Mouse (Mus musculus) hindbrain, embryonic 16.5 days (tissue): ENCODE data around the gene Ldlrap1. TPM values are rescaled to one million over a fixed set of nuclear protein-coding genes. Genes with fewer than 3 reads are reported as not detected.
A peak's percentile ranks its signal among the peaks of the same experiment; 100 is the strongest.

ENCODE experiments used
- ATAC-seq: fragments of 200-750 bp; cut with Nextera tagmentation; 2 replicates; pipeline ENCODE4 v1.8.0; 2017; ENCODE audit warnings: moderate TSS enrichment, moderate library complexity
- H3K27ac ChIP-seq: fragments of 300-500 bp; sonication (generic); 2 replicates; pipeline ENCODE4 v1.5.1; 2014; ENCODE audit warnings: low read depth, mild to moderate bottlenecking, control low read depth, low read length, moderate library complexity
- H3K27me3 ChIP-seq: fragments of 300-500 bp; sonication (generic); replicated peaks from 2 replicates; pipeline ENCODE4 v1.6.1; 2014; ENCODE audit warnings: low read length; ENCODE audit not compliant: control insufficient read depth, insufficient read depth
- H3K36me3 ChIP-seq: fragments of 300-500 bp; sonication (generic); 2 replicates; pipeline ENCODE4 v1.6.1; 2014; ENCODE audit warnings: mild to moderate bottlenecking, low read length, moderate library complexity, mixed read lengths; ENCODE audit not compliant: control insufficient read depth, insufficient read depth
- H3K4me1 ChIP-seq: fragments of 300-500 bp; sonication (generic); 2 replicates; pipeline ENCODE4 v1.6.1; 2014; ENCODE audit warnings: low read depth, low read length; ENCODE audit not compliant: control insufficient read depth, insufficient read depth
- H3K4me2 ChIP-seq: fragments of 300-500 bp; sonication (generic); 2 replicates; pipeline ENCODE4 v1.6.1; 2014; ENCODE audit warnings: mild to moderate bottlenecking, low read length, control low read depth, moderate library complexity
- H3K4me3 ChIP-seq: fragments of 300-500 bp; sonication (generic); 2 replicates; pipeline ENCODE4 v1.5.1; 2014; ENCODE audit warnings: mild to moderate bottlenecking, low read length, control low read depth, moderate library complexity
- H3K9ac ChIP-seq: fragments of 300-500 bp; sonication (generic); 2 replicates; pipeline ENCODE4 v1.6.1; 2014; ENCODE audit warnings: low read depth, mild to moderate bottlenecking, control low read depth, low read length, moderate library complexity
- H3K9me3 ChIP-seq: fragments of 300-500 bp; sonication (generic); 2 replicates; pipeline ENCODE4 v1.6.1; 2014; ENCODE audit warnings: mild to moderate bottlenecking, low read length, moderate library complexity; ENCODE audit not compliant: control insufficient read depth
- WGBS: fragments of 180-500 bp; shearing (Covaris S2); extraction: QIAGEN DNeasy Blood & Tissue Kit; methylation state at CpG from one replicate; pipeline ENCODE4 v1.1.7; 2014; 5-methylcytosine and 5-hydroxymethylcytosine counted together
- polyA plus RNA-seq: library from polyadenylated mRNA; unstranded; fragments of >200 nt; fragmentation: Nextera tagmentation; extraction: Ambion mirVana; gene quantifications from 2 replicates; pipeline ENCODE4 v1.2.1, GENCODE M21; 2015

The Ldlrap1 gene
- polyA plus RNA-seq: 3.0 and 3.9 TPM in 2 replicates

- H3K9ac ChIP-seq: peak within 1 kb of the TSS; percentile 61
- no peaks in the 10 kb centered on the region for H3K36me3 ChIP-seq
- peaks cover 15% of the 10 kb centered on the region for H3K4me1 ChIP-seq
- no peaks in the 10 kb centered on the region for H3K9me3 ChIP-seq
- H3K27ac ChIP-seq: no peak within 1 kb of the TSS
- ATAC-seq: peak; percentile 74
- under 1% methylated on average over 71 of the region's 80 CpGs for WGBS
- H3K4me3 ChIP-seq: peak within 1 kb of the TSS; percentile 55
- H3K27me3 ChIP-seq: peaks cover 19% of the 10 kb centered on the region; the same call in 1 of the 2 replicates
- peak within 1 kb of the TSS; percentile 91 for H3K4me2 ChIP-seq
These were observed at the start of gene Ldlrap1 for GRCm38 (mm10) chr4:134767426-134768225. TSS of gene Ldlrap1 (minus strand) at chr4:134768024.

- no peak overlapping the region for H3K4me3 ChIP-seq
- peaks cover 3% of the 10 kb centered on the region for H3K4me1 ChIP-seq
- WGBS: 83% methylated on average over 4 of the region's 4 CpGs
- peaks cover 22% of the 10 kb centered on the region for H3K36me3 ChIP-seq
- H3K9me3 ChIP-seq: no peaks in the 10 kb centered on the region
- no peak overlapping the region for H3K9ac ChIP-seq
- no peak overlapping the region for H3K4me2 ChIP-seq
- no peaks in the 10 kb centered on the region for H3K27me3 ChIP-seq
- ATAC-seq: no peak
- no peak overlapping the region for H3K27ac ChIP-seq
These were observed 46.4 kb upstream of the Ldlrap1 start for GRCm38 (mm10) chr4:134814229-134814571.

DNA sequence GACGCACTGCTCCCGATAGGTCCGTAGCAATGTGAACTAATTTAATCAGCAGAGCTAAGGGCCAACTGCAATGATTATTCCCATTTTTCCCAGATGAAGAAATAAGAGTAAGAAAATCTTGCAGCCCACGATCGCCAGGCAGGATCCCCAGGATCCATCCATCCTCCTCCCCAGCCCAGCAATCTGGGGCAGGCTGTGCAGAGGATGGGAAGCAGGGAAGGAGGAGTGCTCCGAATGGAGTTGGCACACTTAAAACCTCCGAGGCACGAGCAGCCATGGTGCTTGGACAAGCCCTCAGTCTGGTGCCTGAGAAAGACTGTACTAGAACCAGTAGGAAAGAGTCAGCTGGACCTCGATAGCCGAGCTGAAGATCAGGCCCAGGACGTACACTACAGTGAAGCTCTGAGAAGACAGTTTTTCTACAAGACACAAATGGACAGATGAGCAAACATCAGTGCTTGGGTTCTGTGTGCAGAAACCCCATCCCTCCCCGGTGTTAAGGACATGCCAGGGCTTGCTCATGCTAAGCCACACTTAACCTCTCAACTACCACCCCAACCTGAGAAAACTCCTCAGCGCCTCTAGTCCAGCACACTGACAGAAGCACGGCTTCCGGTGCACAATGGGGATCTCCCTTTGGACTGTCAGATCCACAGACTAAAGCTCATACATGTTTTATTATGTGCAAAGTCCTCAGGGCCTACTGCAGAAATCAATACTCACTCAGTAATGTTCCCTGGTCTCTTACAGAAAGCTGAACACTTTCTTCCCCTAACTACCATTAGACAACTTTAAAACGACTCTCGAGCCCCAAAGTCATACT is 45.8 kb upstream of the Ldlrap1 start:
- Histone ChIP-seq H3K27me3 (no peaks in the 10 kb centered on the region), H3K4me3 (no peak overlapping the region), H3K9me3 (no peaks in the 10 kb centered on the region), H3K9ac (no peak overlapping the region), H3K4me2 (no peak overlapping the region), H3K4me1 (peaks cover 3% of the 10 kb centered on the region), H3K27ac (no peak overlapping the region), H3K36me3 (peaks cover 26% of the 10 kb centered on the region)
- WGBS: 84% methylated on average over 17 of the region's 17 CpGs
- no peak for ATAC-seq

DNA sequence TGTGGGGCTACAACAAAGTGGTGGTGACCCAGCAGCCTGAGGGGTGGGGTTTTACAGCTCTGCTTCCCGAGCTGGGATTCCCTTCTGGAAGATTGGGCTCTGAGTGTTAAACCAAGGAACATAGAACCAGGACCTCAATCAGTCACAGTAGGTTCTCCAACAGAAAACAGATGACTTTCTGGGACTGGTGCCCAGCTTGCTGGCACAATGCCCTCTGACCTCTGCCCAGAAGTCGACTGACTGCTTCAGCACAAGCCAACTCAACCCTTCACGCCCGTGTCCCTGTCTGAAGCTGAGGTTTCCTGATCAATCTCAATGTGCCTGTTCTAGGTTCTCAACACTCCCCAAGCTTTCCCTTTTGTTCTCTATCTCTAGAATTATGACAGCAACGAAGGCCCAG is 36.9 kb upstream of the Ldlrap1 start:
- 68% methylated on average over 5 of the region's 5 CpGs for WGBS
- 0 out of 2 replicates have a peak overlapping the region, but pooled peaks have one; percentile 5 for H3K27ac ChIP-seq

DNA sequence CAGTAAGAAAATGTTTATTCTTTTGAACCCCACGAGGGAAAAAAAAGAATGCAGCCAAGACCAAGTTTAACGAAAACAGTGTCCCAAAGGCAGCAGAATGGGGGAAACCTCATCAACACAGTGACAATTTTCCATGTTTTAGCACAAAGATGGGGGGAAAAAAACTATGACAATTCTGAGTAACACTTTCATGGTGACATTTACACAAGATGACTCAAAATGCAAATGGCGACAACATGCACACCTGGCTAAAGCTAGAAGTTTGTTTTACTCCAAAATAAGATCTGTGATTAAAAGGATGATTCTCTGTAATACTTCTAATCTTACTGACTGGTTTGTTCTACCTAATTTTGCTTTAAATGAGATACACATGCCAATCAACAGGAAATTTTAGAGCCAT is 34.9 kb upstream of the Ldlrap1 start:
- no peak for ATAC-seq
- H3K36me3 ChIP-seq: peaks cover 38% of the 10 kb centered on the region

More for the DNA sequence above, 36.9 kb upstream of the Ldlrap1 start:
- no peaks in the 10 kb centered on the region for H3K27me3 ChIP-seq
- no peak overlapping the region for H3K4me2 ChIP-seq
- no peaks in the 10 kb centered on the region for H3K9me3 ChIP-seq
- peaks cover 48% of the 10 kb centered on the region for H3K36me3 ChIP-seq
- no peak for ATAC-seq
- no peak overlapping the region for H3K9ac ChIP-seq
- H3K4me1 ChIP-seq: peaks cover 5% of the 10 kb centered on the region; the same call in 1 of the 2 replicates
- no peak overlapping the region for H3K4me3 ChIP-seq

GRCm38 (mm10) chr4:134802155-134802554 is 34.3 kb upstream of the Ldlrap1 start:
- Histone ChIP-seq H3K27me3 (no peaks in the 10 kb centered on the region), H3K9ac (no peak overlapping the region), H3K9me3 (no peaks in the 10 kb centered on the region), H3K27ac (no peak overlapping the region), H3K4me1 (peaks cover 5% of the 10 kb centered on the region; the same call in 1 of the 2 replicates), H3K4me3 (no peak overlapping the region), H3K36me3 (peaks cover 37% of the 10 kb centered on the region), H3K4me2 (no peak overlapping the region)
- no peak for ATAC-seq
- 92% methylated on average over 10 of the region's 10 CpGs for WGBS

More for the DNA sequence above, 34.9 kb upstream of the Ldlrap1 start:
- WGBS: 91% methylated on average over 3 of the region's 3 CpGs
- peaks cover 5% of the 10 kb centered on the region; the same call in 1 of the 2 replicates for H3K4me1 ChIP-seq
- H3K4me2 ChIP-seq: no peak overlapping the region
- no peaks in the 10 kb centered on the region for H3K27me3 ChIP-seq
- no peaks in the 10 kb centered on the region for H3K9me3 ChIP-seq
- no peak overlapping the region for H3K4me3 ChIP-seq
- no peak overlapping the region for H3K9ac ChIP-seq
- H3K27ac ChIP-seq: no peak overlapping the region

DNA sequence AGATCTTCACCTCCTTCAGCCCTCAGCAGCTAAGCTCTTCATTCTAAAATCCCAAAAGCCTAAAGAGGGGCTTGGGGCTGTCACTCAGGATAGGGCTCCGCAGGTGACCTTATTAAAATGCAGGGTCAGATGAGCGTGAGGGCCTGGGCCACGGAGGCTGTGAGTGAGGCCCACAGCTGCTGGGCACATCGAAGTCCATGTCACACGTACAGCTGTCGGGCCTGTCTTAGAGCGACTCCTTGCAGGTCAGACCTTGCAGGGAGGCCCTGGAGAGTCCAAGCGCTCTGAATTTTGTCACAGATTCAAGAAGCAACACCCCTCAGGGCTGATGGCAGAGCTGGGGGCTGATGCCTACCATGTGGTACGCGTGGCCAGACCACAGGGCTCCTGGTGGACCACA is 32.9 kb upstream of the Ldlrap1 start:
- no peak overlapping the region for H3K4me2 ChIP-seq
- 71% methylated on average over 10 of the region's 10 CpGs for WGBS
- H3K9me3 ChIP-seq: no peaks in the 10 kb centered on the region
- H3K36me3 ChIP-seq: peaks cover 24% of the 10 kb centered on the region
- H3K9ac ChIP-seq: no peak overlapping the region
- peaks cover 5% of the 10 kb centered on the region; the same call in 1 of the 2 replicates for H3K4me1 ChIP-seq
- no peak overlapping the region for H3K27ac ChIP-seq
- H3K4me3 ChIP-seq: no peak overlapping the region
- no peaks in the 10 kb centered on the region for H3K27me3 ChIP-seq
- ATAC-seq: no peak

DNA sequence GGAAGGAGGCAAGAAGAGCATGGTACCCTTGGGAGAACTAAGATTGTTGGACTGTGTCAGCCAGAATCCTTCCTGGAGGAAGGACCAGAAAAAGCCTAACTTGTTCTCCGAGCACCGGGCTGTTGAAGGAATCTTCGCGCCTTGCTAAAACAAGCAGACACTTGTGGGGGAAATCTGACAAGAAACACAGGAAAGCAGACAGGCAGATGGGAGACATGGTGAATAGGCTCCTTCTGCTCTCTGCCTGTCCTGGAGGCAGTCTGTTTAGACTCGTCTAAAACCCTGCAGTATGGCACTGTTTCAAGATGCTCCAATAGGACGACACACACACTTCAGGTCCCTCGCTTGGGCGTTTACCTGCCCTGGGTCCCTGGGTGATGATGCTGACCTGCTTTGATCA is 32.3 kb upstream of the Ldlrap1 start:
- peaks cover 5% of the 10 kb centered on the region; the same call in 1 of the 2 replicates for H3K4me1 ChIP-seq
- H3K4me3 ChIP-seq: no peak overlapping the region
- ATAC-seq: no peak
- peaks cover 19% of the 10 kb centered on the region for H3K36me3 ChIP-seq
- WGBS: 78% methylated on average over 8 of the region's 8 CpGs
- no peaks in the 10 kb centered on the region for H3K27me3 ChIP-seq
- no peak overlapping the region for H3K4me2 ChIP-seq
- H3K9me3 ChIP-seq: no peaks in the 10 kb centered on the region
- H3K9ac ChIP-seq: no peak overlapping the region
- H3K27ac ChIP-seq: no peak overlapping the region

DNA sequence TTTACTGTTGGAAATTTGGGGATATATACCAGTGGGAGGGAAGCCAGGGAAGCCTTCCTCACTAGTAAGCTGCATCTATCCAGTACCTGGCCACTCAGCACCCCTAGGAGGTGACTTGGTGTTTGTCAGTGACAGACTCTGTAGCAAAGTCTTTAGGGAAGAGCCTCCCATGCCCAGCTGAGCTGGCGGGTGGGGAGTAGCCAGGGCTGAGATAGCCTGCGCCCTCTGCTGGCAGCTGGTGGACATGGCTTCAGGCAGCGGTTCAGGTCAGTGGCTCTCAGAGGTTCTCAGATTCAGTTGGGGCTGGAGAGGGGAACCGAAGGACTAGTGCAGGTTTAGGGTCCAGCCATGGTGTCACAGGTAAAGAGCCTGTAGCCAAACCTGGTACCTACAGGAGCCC is 31.4 kb upstream of the Ldlrap1 start:
- Histone ChIP-seq H3K9me3 (no peaks in the 10 kb centered on the region), H3K4me2 (no peak overlapping the region), H3K36me3 (peaks cover 12% of the 10 kb centered on the region), H3K4me1 (no peaks in the 10 kb centered on the region), H3K27ac (no peak overlapping the region), H3K9ac (no peak overlapping the region), H3K4me3 (no peak overlapping the region), H3K27me3 (no peaks in the 10 kb centered on the region)
- ATAC-seq: peak; percentile 73; the same call in 1 of the 2 replicates
- 11% methylated on average over 4 of the region's 4 CpGs for WGBS
